Mouse (Mus musculus) thymus, postnatal 4 days (tissue): ENCODE results near the gene Olfr1337.
"Not testable (repeated sequence)": the region's sequence is repeated elsewhere in the genome, so short reads cannot be mapped to it uniquely, and the experiment has no call there.

Source experiments
- DNase-seq: peaks from one replicate; pipeline ENCODE4 v3.0.0; 2021

Gene Olfr1337

DNA sequence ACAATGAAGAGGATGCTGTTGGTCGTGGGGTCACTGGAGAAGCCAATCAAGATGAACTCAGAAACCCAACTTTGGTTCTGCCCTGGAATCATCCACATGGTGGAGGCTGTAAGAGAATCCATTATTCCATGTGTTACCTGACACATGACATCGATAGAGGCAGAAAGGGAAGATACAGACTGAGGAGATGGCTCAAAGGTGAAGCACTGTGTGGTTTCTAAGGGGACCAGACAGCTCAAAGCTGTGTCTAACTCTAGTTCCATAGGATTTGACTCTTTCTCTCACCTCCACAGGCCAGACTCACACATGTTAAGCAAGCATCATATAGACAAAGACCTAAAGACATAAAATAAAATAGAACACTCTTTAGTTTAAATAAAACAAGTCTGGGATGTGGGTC is at the start of gene Olfr1337:
Olfr1337 (minus strand) TSS at position 101 of the 400 bp plus-strand sequence.
- no peak for DNase-seq

DNA sequence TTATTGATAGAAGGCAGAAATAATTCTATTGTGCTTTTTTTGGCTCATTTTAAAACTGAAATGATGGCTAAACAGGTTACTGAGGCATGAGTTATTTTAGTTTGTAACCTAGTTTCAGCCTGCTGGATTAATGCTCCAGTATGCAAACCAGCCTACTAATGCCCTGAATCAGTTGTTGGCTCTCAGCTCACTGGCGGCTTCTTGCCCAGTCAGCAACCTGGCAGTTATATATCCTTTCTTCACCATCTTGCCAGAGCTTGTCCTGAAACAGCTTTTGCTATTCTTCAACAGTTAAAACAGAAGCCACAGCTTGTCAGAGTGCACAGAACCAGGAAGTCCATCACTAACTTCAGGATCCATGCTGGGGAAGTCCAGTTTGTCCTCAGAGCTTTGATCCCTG is 36.5 kb upstream of the Olfr1337 start:
- DNase-seq: no peak

GRCm38 (mm10) chr4:118809844-118810243 is 27.5 kb upstream of the Olfr1337 start, which contains the start of gene Olfr1335:
Gene Olfr1335, minus strand, starts transcription at chr4:118809944.
- DNase-seq: no peak

DNA sequence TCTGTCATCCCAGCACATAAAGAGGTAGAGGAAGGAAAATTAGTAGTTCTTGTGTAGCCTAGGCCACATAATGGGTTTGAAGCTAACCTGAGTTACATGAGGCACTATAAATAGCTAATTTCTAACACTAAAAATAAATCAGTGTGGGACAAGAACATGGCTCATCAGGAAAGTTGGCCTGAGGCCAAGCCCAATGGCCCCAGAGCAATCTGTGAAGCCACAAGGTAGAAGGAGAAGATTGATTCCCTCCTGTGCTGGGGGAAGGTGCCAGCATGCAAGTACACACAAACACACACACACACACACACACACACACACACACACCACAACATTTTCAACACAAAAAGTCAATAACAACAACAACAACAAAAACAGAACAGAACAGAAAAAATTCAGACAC is 10.4 kb upstream of the Olfr1337 start:
- DNase-seq: not testable (repeated sequence)

DNA sequence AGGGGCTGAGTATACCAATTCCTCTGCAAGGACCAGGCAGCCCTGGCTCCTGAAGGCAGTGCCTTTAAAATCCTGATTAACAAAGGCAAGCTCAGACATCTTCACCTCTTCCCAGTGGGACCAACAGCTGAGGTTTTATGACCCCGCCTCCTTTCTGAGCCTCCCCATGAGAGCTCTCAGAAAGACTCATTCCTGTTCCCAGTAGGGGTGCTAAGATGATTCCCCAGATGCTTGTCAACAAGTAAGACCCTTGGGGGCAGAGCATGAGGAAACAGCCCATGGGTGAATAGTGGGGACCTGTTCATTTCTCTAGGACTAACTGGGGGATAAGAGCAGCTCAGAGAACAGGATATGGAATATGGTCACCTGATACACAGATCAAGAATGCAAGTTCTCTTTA is 23.7 kb downstream of the Olfr1337 start, which contains the start of gene Olfr1338:
Olfr1338 (minus strand) TSS at position 101 of the 400 bp plus-strand sequence.
- no peak for DNase-seq

DNA sequence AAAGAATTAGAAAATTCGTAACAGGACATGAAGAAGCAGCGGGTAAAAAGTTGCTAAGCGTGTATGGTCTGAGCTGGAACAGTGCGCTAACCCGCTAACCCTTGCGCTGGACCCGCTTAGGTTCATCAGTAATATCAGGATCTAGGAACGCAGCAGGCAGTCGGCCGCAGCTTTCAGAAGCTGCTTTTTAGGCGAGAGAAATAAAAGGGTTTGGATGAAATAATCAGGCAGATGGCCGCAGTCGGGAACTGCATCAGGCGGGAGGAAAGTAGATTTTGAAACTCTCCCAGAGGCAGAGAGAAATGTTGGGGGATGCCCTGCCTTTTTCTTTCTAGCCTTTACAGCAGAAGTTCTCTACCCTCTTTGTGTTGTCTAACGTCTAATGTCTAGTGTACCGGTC is 40.5 kb downstream of the Olfr1337 start:
- DNase-seq: no peak

GRCm38 (mm10) chr4:118740988-118741698 is 41.2 kb downstream of the Olfr1337 start:
- no peak for DNase-seq

DNA sequence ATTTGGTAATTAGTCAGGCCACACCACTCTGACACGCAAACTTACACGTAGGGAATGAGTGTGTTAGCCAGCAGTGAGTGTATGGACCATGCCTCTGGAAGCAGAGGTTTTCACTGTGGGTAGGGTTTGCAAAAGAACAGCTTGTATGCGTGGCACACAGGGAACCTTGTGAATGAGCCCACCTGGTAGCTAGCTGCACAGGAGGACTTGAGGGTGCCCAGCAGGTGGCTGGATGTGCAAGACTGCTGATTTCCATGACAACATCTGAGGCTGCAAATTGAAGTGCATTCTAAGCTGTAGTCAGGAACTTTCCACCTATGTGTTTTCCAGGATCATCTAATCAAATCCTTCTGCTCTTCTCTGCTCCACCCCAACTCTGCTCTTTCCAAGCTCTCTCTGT is 42.8 kb downstream of the Olfr1337 start:
- DNase-seq: no peak

DNA sequence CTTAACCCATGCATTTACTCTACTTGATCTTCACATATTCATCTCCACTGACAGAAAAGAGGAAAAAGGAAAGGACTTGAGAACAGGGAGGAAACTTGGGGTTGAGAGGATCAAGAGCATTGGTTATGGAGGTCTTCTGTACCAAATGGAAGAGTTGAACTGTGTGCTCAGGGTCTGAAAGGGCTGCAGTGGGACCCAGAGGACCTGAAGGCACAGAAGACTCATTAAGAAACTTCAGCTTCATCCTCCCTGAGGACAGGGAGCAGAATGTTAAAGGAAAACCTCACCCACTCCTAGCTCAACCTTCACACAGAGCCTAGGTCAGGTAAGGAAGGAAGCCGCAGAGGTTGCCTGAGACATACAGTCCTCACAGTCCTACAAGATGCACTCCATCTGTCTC is 50.5 kb downstream of the Olfr1337 start, which contains the start of gene Olfr1339:
Olfr1339 (plus strand) TSS at position 301 of the 400 bp plus-strand sequence.
- no peak for DNase-seq
